Mouse (Mus musculus): ENCODE measurements around the gene Mob1a. TPM values are rescaled to one million over a fixed set of nuclear protein-coding genes. Genes with fewer than 3 reads are reported as not detected.
"Not testable (repeated sequence)": the region's sequence is repeated elsewhere in the genome, so short reads cannot be mapped to it uniquely, and the experiment has no call there.

Gene Mob1a
- polyA plus RNA-seq, 1 experiment from 2014 or later: 46.8 TPM

- DNase-seq (ENCODE audit: low spot score) (no peak), ATAC-seq (replicated peaks; ENCODE audit: low FRiP score, low read depth) (no peak)
- Histone ChIP-seq H3K4me3 (replicated peaks; ENCODE audit: low read depth, low read length) (peak overlapping the region; percentile 88), H3K4me2 (ENCODE audit: low read length) (peak overlapping the region; percentile 57), H3K36me3 (ENCODE audit: insufficient read depth, low read length) (peaks cover 20% of the 10 kb centered on the region), H3K27ac (no peak overlapping the region), H3K9me3 (replicated peaks; ENCODE audit: low read length) (no peaks in the 10 kb centered on the region), H3K9ac (ENCODE audit: low read depth, low read length) (no peak overlapping the region; the same call in none of the 2 replicates), H3K27me3 (ENCODE audit: insufficient read depth, low read length) (no peaks in the 10 kb centered on the region), H3K4me1 (replicated peaks; ENCODE audit: insufficient read depth, low read length) (peaks cover 8% of the 10 kb centered on the region; the same call in 1 of the 2 replicates)
- 53% methylated on average over 6 of the region's 6 CpGs for WGBS
- TF ChIP-seq CTCF (IDR thresholded peaks at IDR 0.05; ENCODE audit: low read depth): no peak
Measured at GRCm38 (mm10) chr6:83326761-83327160, 945 bp downstream of the Mob1a start.

GRCm38 (mm10) chr6:83327591-83328190, 1.9 kb downstream of the Mob1a start:
- Histone ChIP-seq H3K27ac (no peak overlapping the region), H3K9ac (ENCODE audit: low read depth, low read length) (no peak overlapping the region), H3K4me2 (ENCODE audit: low read length) (no peak overlapping the region), H3K27me3 (ENCODE audit: insufficient read depth, low read length) (no peaks in the 10 kb centered on the region), H3K4me3 (replicated peaks; ENCODE audit: low read depth, low read length) (no peak overlapping the region), H3K36me3 (ENCODE audit: insufficient read depth, low read length) (peaks cover 26% of the 10 kb centered on the region), H3K9me3 (replicated peaks; ENCODE audit: low read length) (no peaks in the 10 kb centered on the region), H3K4me1 (replicated peaks; ENCODE audit: insufficient read depth, low read length) (peaks cover 8% of the 10 kb centered on the region; the same call in 1 of the 2 replicates)
- peak; percentile 31 for TF ChIP-seq CTCF (IDR thresholded peaks at IDR 0.05; ENCODE audit: low read depth)
- DNase-seq (ENCODE audit: low spot score) (no peak), ATAC-seq (replicated peaks; ENCODE audit: low FRiP score, low read depth) (no peak)
- WGBS: 88% methylated on average over 3 of the region's 3 CpGs

DNA sequence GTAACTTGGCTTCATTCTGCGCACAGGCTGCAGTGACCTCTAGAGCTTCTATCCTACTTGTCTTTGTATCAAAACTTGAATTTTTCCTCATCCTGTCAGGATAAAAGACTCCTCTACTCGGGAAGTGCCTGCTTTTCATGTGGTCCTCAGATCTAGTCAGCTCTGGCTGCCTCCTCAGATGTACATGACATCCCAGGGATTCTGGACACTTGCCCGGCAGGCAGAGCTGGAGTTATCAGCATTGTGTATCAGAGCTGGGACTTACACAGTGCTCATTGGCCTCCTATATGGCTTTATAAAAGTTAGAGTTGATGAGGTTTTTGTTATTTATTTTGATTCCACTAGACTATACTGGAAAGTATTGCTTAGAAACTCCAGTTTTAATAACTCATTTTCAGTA, 15.6 kb downstream of the Mob1a start:
- Histone ChIP-seq H3K4me3 (replicated peaks; ENCODE audit: low read depth, low read length) (no peak overlapping the region), H3K9ac (ENCODE audit: low read depth, low read length) (no peak overlapping the region), H3K4me1 (replicated peaks; ENCODE audit: insufficient read depth, low read length) (no peaks in the 10 kb centered on the region), H3K9me3 (replicated peaks; ENCODE audit: low read length) (no peaks in the 10 kb centered on the region), H3K27ac (no peak overlapping the region), H3K27me3 (ENCODE audit: insufficient read depth, low read length) (no peaks in the 10 kb centered on the region), H3K4me2 (ENCODE audit: low read length) (no peak overlapping the region), H3K36me3 (ENCODE audit: insufficient read depth, low read length) (peaks cover 48% of the 10 kb centered on the region; the same call in 1 of the 2 replicates)
- 82% methylated on average over 3 of the region's 3 CpGs for WGBS
- no peak for TF ChIP-seq CTCF (IDR thresholded peaks at IDR 0.05; ENCODE audit: low read depth)
- DNase-seq (ENCODE audit: low spot score) (no peak), ATAC-seq (replicated peaks; ENCODE audit: low FRiP score, low read depth) (no peak)

DNA sequence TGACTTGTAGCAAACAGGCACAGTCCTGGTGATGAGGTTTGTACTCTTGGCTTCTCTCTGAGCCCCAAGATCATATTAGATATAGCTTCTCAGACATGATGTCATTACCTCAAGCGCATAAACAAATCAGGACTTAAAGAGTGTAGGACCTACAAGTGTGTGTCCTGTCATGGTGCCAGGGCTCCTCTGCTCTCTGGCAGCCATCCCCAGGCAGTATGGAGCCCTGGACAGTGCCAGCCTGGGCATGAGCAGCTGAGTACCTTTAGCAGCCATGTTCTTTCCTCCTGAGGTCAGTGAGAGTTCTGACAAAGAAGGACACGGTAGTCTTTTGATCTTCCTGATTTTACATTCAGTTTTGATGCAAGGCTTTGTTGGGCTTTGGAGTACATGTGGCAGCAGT, 17.1 kb downstream of the Mob1a start:
- H3K4me1 ChIP-seq (replicated peaks; ENCODE audit: insufficient read depth, low read length): no peaks in the 10 kb centered on the region
- peaks cover 44% of the 10 kb centered on the region; the same call in 1 of the 2 replicates for H3K36me3 ChIP-seq (ENCODE audit: insufficient read depth, low read length)
- ATAC-seq (replicated peaks; ENCODE audit: low FRiP score, low read depth) (no peak), DNase-seq (ENCODE audit: low spot score) (no peak)
- H3K4me2 ChIP-seq (ENCODE audit: low read length): no peak overlapping the region
- no peaks in the 10 kb centered on the region for H3K27me3 ChIP-seq (ENCODE audit: insufficient read depth, low read length)
- no peak overlapping the region for H3K4me3 ChIP-seq (replicated peaks; ENCODE audit: low read depth, low read length)
- 93% methylated on average over 2 of the region's 2 CpGs for WGBS
- H3K9ac ChIP-seq (ENCODE audit: low read depth, low read length): no peak overlapping the region
- no peaks in the 10 kb centered on the region for H3K9me3 ChIP-seq (replicated peaks; ENCODE audit: low read length)
- H3K27ac ChIP-seq: no peak overlapping the region
- no peak for TF ChIP-seq CTCF (IDR thresholded peaks at IDR 0.05; ENCODE audit: low read depth)

DNA sequence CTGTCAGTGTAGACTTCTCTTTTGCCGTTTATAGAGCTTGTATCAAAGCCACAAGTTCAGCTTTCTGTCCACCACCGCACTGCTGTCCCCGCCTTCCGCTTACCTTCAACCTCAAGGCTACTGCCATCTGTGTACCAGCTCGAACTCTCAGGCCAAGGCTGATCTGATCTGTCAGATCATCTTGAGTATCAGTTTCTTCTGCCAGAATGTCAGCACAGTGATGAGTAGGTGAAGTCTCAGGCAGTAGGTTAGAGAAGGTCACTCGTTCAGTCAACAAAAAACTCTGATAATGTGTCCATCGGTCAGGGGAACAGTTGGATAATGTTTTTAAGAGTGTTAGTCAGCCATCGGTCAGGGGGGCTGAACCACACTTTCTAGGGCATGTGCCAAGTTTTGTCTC, 19.5 kb downstream of the Mob1a start:
- not testable (repeated sequence) for H3K4me2 ChIP-seq (ENCODE audit: low read length); DNase-seq (ENCODE audit: low spot score); H3K4me3 ChIP-seq (replicated peaks; ENCODE audit: low read depth, low read length); H3K4me1 ChIP-seq (replicated peaks; ENCODE audit: insufficient read depth, low read length); H3K9ac ChIP-seq (ENCODE audit: low read depth, low read length); H3K9me3 ChIP-seq (replicated peaks; ENCODE audit: low read length); H3K27me3 ChIP-seq (ENCODE audit: insufficient read depth, low read length); ATAC-seq (replicated peaks; ENCODE audit: low FRiP score, low read depth); H3K27ac ChIP-seq
- WGBS: 86% methylated on average over 8 of the region's 8 CpGs
- peaks cover 24% of the 10 kb centered on the region; the same call in 1 of the 2 replicates for H3K36me3 ChIP-seq (ENCODE audit: insufficient read depth, low read length)

GRCm38 (mm10) chr6:83347916-83348315, 22.1 kb downstream of the Mob1a start:
- no peak for TF ChIP-seq CTCF (IDR thresholded peaks at IDR 0.05; ENCODE audit: low read depth)
- Histone ChIP-seq H3K27ac (no peak overlapping the region), H3K9me3 (replicated peaks; ENCODE audit: low read length) (no peaks in the 10 kb centered on the region), H3K4me2 (ENCODE audit: low read length) (no peak overlapping the region), H3K27me3 (ENCODE audit: insufficient read depth, low read length) (no peaks in the 10 kb centered on the region), H3K9ac (ENCODE audit: low read depth, low read length) (no peak overlapping the region), H3K4me1 (replicated peaks; ENCODE audit: insufficient read depth, low read length) (peaks cover 6% of the 10 kb centered on the region), H3K4me3 (replicated peaks; ENCODE audit: low read depth, low read length) (no peak overlapping the region), H3K36me3 (ENCODE audit: insufficient read depth, low read length) (peaks cover 3% of the 10 kb centered on the region; the same call in 1 of the 2 replicates)
- WGBS: 91% methylated on average over 3 of the region's 3 CpGs
- ATAC-seq (replicated peaks; ENCODE audit: low FRiP score, low read depth): no peak
- no peak for DNase-seq (ENCODE audit: low spot score)

Measured in kidney, postnatal 0 days (tissue).